Mouse (Mus musculus): ENCODE results near the gene Atraid. TPM values are rescaled to one million over a fixed set of nuclear protein-coding genes. Genes with fewer than 3 reads are reported as not detected.
A peak's percentile ranks its signal among the peaks of the same experiment; 100 is the strongest.
"Not testable (repeated sequence)": the region's sequence is repeated elsewhere in the genome, so short reads cannot be mapped to it uniquely, and the experiment has no call there.

The Atraid gene
- 10 to 100 TPM; 80.1 to 86.1 TPM for total RNA-seq (2021)
- long read RNA-seq, transcript Atraid-201 (7 exons, 966 nt) = major isoform, 116 of 129 reads
- long read RNA-seq, transcript Atraid-204 (7 exons, 840 nt) = minor isoform, 5 of 129 reads
- long read RNA-seq, partial matches to known transcripts = 1 of 129 reads
- long read RNA-seq, other reads (novel, unspliced or antisense) = 2 of 129 reads

DNA sequence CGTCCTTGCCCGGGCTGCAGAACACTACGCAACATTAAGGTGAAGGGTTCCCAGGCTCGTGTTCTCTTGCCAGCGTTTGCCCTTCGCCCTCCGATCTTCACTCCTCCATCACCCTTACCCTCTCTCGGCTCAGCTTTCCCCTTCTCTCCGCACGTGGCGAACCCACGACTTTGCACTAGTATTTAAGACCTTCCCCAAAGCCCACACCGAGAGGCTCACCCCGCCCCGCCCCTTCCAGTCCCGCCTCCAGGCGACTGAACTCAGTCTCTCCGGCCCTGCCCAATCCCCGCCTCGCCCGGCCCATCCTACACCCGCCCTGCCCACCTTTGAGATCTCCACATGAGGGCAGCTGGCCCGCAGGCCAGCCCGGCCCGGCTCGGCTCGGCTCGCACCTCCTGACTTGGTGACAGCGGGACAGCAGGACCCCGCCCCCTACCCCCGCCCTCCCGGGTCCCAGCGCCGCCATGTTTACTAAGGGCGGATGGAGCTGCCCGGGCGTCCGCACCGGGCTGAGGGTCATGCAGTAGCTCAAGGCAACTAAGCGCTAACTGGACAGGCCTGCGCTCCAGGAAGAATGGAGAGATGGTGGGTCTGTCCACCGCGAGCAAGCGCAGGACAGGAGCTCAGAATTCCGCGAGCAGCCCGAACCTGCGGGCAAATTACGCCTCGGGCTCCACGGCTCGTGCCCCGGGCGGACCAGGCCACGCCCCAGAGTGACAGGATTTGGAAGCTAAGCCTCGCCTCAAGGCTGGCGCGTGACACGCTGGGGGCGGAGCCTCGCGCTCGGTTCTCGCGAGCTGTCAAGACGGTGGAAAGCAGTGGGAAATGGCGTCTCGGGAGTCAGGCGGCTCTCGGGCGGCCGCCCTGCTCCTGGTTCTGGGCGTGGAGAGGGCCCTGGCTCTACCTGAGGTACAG lies at the start of gene Atraid:
TSS of gene Atraid (plus strand) at position 465 of the 915 bp plus-strand sequence.
- DNase-seq (ENCODE audit: low spot score in 2 of 2) = peak; percentile 98 to 99

GRCm38 (mm10) chr5:30999324-30999723 lies 48.8 kb upstream of the Atraid start:
- no peak for DNase-seq (ENCODE audit: low spot score in 2 of 2)

DNA sequence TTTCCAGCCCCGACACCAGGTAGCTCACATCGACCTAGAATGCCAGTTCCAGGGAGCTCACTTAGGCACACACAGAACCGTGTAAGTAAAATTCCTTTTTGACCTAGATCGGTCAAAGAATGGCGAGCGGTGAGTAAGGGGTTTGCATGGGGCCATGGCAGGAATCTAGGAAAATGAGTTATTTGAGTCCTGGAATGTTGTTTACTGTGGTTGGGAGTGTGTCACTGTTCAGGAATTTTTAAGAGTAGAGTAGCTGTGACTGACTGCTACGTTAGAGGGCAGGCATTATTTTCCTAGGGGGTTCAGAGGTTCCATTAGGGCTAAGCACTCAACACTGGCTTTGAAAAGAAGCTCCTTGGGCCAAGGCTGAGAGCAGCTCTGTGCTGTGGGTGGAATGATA lies 48.0 kb upstream of the Atraid start:
- DNase-seq (ENCODE audit: low spot score in 2 of 2) = no peak

DNA sequence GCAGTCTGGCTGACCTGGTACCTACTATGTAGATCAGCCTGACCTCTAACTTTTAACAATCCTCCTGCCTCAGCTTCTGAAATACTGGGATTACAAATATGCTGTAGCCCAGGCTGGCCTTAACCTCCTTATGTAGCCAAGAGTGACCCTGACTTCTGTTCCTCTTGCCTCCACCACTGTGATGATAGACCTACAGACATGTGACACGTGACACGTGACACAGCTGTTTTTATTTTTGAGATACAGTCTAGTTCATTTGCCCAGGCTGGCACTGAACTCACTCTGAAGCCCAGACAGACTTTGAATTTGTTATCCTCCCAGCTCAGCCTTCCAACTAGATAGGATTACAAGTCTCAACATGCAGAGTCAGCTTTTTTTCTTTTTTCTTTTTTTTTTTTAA lies 47.1 kb upstream of the Atraid start:
- no peak for DNase-seq (ENCODE audit: low spot score in 2 of 2)

DNA sequence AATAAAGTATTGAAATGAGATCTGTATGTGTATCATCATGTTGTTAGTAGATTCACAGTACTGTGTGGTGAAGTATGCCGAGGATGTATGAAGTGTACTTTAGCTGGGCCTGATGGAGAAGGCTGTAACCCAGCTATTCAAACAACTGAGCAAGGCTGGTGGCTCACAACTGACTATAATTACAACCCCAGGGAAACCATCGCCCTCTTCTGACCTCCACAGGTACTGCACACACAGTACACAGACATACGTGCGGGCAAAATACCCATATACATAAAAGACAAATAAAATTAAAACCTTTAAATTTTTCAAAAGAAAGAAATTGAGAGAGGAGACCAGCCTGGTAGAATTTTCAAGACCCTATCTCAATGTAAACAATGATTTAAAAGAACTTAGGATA lies 46.6 kb upstream of the Atraid start:
- DNase-seq (ENCODE audit: low spot score in 2 of 2) = no peak

DNA sequence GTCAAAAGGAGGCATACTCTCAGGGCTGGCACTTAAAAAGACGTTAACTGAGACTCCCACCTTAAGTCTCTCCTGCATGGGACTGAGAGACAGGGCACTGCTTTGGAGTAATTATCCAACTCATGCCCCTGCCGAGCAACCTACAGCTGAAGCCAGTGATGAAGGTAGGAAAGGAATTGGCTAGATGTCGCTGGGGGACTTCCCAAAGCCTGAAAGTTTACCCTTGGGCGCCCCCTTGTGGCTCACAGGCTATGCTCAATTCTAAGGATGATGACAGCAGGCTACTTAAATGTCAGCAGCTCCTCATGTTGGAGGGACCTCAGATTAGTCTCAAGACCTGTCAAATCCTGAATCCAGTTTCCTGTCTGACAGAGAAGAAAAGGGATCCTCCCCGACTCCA lies 43.9 kb upstream of the Atraid start:
- DNase-seq (ENCODE audit: low spot score in 2 of 2) = peak; percentile 95 to 96

GRCm38 (mm10) chr5:31012737-31013136 lies 35.4 kb upstream of the Atraid start:
- DNase-seq (ENCODE audit: low spot score in 2 of 2) = no peak

DNA sequence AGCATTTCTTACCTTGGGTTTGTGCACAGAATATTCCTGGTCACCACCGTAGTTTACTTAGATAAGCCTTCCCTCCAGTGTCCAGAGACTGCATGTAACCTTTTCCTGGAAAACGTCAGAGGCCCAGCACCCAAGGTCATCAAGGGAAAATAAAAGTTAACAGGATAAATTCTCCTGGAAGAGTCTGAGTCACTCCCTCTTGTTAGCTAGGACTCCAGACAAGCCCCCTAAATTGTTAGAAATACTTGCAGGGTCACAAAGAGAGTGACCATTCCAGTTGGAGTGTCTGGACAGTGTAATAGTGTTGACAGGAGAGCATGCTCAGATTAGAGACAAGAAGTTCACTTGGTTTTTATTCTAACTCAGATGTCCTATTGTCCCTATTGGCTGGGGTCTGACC lies 32.2 kb upstream of the Atraid start:
- no peak for DNase-seq (ENCODE audit: low spot score in 2 of 2)

DNA sequence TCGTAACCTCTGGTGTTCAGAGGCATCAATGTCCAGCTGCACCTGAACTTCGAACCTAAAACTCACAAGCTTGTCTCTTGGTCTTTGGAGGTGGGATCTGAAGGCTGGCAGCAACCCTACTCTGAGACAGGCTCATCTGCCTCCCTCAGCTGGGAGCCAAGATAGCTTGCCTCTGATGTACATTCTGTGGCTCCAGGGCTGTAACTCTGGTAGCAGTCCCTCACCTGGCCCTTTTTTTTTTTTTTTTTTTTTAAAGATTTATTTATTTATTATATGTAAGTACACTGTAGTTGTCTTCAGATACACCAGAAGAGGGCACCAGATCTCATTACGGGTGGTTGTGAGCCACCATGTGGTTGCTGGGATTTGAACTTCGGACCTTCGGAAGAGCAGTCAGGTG lies 26.3 kb upstream of the Atraid start:
- not testable (repeated sequence) for DNase-seq (ENCODE audit: low spot score in 2 of 2)

DNA sequence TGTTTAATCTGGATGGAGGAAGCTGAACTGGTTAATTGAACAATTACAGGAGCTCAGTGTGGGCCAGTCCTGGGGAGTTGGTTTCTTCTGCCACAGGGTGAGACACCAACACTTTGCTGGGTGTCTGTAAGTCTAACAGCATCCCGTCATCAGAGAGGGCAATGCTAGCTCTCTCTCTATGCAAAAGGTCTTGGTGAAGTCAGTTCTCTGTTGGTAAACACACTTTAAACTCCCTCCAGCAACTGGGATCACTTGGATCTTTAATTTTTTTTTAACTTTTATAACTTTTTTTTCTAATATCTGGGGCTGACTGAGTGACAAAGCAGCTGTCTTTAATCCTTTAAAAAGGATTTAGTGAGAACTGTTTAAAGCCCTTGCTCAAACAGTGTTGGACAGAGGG lies 25.4 kb upstream of the Atraid start:
- no peak for DNase-seq (ENCODE audit: low spot score in 2 of 2)

- no peak for DNase-seq (ENCODE audit: low spot score in 2 of 2)
These were observed 24.9 kb upstream of the Atraid start for GRCm38 (mm10) chr5:31023254-31023653.

DNA sequence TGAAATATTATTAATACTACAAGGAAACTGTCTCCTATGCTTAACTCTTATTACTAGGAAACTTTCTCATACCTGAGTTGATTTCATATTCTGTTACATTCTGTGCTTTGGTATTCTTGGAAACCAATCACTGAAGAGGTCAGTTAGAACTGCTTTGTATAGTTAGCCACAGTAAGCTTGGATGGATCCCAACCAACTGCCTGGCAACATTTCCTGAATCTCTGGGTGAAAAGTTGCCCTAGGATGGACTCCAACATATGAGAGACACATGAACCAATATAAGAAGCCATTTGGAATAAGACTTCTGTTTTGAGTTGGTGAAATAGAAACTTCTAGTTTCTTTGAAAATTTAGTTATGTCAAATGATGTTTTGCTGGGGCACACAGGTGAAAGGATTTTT lies 23.5 kb upstream of the Atraid start:
- no peak for DNase-seq (ENCODE audit: low spot score in 2 of 2)

DNA sequence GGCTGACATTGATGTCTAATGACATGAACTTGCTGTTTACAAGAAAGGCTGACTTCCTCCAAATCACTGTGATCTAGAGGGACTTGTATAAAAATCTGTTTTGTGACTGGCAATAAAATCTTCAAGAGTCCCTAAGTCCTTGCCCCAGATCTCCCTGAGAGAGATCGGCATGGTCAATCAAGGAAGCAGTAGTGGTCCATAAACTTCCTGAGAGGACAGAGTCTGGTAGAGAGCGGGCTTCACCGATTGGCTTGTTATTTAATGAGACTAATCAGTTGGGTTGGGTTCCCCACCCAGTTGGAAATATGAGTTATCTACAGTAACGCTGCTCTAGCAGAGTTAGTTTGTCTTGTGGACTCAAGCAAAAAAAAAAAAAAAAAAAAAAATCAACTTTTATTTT lies 17.2 kb upstream of the Atraid start:
- no peak for DNase-seq (ENCODE audit: low spot score in 2 of 2)

- DNase-seq (ENCODE audit: low spot score in 2 of 2) = no peak
These were observed 16.6 kb upstream of the Atraid start for GRCm38 (mm10) chr5:31031508-31031907.

GRCm38 (mm10) chr5:31034669-31035068 lies 13.4 kb upstream of the Atraid start:
- DNase-seq (ENCODE audit: low spot score in 2 of 2) = no peak

- not testable (repeated sequence) for DNase-seq (ENCODE audit: low spot score in 2 of 2)
These were observed 11.6 kb upstream of the Atraid start for GRCm38 (mm10) chr5:31036556-31036955.

- no peak for DNase-seq (ENCODE audit: low spot score in 2 of 2)
These were observed 9.8 kb upstream of the Atraid start for GRCm38 (mm10) chr5:31038171-31038845.

DNA sequence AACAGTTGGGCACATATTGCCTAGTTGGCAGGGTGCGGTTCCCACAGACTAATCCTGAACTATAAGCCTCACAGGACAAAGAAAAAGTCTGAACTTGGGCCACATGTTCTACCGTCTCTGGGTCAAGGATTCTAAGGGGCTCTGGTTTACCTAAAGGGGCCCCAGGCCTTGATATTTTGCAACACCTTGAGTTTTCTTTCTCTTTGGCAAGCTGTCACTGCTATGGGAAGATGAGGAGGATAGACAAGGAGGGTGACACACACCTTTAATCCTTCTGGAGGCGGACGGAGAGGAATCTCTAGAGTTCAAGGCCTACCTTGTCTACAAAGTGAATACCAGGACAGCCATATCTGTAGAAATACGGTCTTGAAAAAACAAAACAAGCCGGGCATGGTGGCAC lies 1.7 kb upstream of the Atraid start:
- DNase-seq (ENCODE audit: low spot score in 2 of 2) = no peak

DNA sequence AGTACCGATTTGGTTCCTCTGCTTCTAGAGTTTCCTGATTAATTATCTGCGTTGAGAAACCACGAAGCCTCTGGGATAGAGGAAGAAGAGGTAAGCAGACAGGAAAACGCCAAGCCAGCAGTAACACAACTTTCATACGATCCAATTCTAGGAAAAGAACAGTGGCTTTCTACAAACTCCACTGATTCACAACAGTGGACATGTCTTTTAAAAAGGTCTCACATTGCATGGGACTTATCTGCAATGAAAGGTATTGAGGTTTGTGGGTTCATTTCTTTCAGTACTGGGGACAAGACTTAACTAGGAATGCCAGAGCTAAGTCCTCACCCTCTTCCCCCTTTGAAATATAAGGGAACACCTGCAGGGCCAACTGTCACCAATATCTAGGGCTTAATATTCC lies 1.0 kb upstream of the Atraid start:
- no peak for DNase-seq (ENCODE audit: low spot score in 2 of 2)

DNA sequence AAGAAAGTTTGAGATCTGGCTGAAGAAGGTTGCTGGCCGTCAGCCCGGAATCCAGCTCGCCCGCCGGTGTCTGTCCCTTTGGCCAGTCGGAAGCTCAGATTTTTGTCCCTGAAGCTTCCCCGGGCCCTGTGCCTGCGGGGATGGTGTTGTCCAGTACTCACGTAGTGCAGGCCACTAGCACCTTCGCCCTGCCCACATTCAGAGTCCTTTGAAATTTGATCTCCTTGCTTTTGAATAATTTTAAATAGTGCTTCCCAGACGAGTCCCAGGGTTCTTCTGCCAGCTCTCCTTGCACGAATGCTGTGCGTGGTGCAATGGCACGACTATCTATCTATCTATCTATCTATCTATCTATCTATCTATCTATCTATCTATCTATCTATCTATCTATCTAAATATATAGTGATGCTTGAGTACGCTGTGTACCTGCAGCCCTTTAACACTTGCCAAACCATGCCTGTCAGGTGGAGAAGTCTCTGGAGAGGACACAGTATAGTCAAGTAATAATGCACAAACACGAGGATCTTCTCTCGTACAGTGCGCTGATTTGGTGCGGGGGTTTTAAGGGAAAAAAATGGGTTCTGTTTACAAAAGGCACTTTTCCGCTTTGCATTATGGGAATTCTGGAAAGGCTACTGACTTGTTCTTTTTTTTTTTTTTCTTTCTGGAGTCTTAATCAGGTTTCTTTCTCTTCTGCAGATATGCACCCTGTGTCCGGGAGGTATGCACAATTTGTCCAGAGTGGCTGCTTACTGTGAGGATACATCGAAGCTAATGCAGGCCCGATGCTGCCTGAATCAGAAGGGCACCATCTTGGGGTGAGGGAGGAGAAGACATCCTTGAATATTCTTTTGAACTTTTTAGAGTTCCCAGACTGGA lies 890 bp downstream of the Atraid start, which contains the start of gene Slc5a6:
TSS of gene Slc5a6 (minus strand) at position 162 of the 879 bp plus-strand sequence.
- peak; percentile 43 to 45 for DNase-seq (ENCODE audit: low spot score in 2 of 2)

- DNase-seq (ENCODE audit: low spot score in 2 of 2) = no peak
These were observed 2.3 kb downstream of the Atraid start for GRCm38 (mm10) chr5:31050427-31050826.

All from layer of hippocampus, postnatal 10 days (tissue).